Mouse (Mus musculus) liver, postnatal 0 days (tissue): ENCODE measurements around the gene Zfp292.

Source experiments
- CTCF ChIP-seq: sonication (generic); IDR thresholded peaks from 2 replicates; pipeline ENCODE4 v1.5.1; 2016; ENCODE audit warnings: antibody characterized with exemption, low read depth
- EP300 ChIP-seq: IDR thresholded peaks from 2 replicates; pipeline ENCODE4 v1.6.1; 2016; ENCODE audit warnings: antibody characterized with exemption, low read depth, mild to moderate bottlenecking

- TF ChIP-seq CTCF (peak; percentile 91), EP300 (no peak)
Measured at GRCm38 (mm10) chr4:34922177-34922870, 39.6 kb upstream of the Zfp292 start.
